Mouse (Mus musculus) heart, postnatal 0 days (tissue): ENCODE data around the gene Fbln1.

Source experiments
- CTCF ChIP-seq: IDR thresholded peaks from 2 replicates; pipeline ENCODE4 v1.5.1; 2016; ENCODE audit warnings: antibody characterized with exemption, control low read depth, low read depth
- EP300 ChIP-seq: IDR thresholded peaks from 2 replicates; pipeline ENCODE4 v1.6.1; 2016; ENCODE audit warnings: antibody characterized with exemption, low read depth

- TF ChIP-seq EP300 (no peak), CTCF (no peak)
Observed at GRCm38 (mm10) chr15:85335671-85336300, 130.0 kb downstream of the Fbln1 start, which contains the start of gene Atxn10.
